Mouse (Mus musculus) ES-E14 (cell line): ENCODE measurements around the gene Proser3. TPM values are rescaled to one million over a fixed set of nuclear protein-coding genes. Genes with fewer than 3 reads are reported as not detected.

ENCODE experiments used
- DNase-seq: peaks from one replicate; pipeline ENCODE4 v3.0.0-alpha.2; 2013; ENCODE audit warnings: low read depth, low spot score
- H3K27ac ChIP-seq: 2 replicates; pipeline ENCODE4 v1.5.1; 2012; ENCODE audit warnings: low read depth, mild to moderate bottlenecking, low read length, moderate library complexity, mixed read lengths; ENCODE audit not compliant: poor library complexity, insufficient read depth, severe bottlenecking
- H3K36me3 ChIP-seq: 2 replicates; pipeline ENCODE4 v1.6.1; 2012; ENCODE audit warnings: mild to moderate bottlenecking, low read length, moderate library complexity, mixed read lengths; ENCODE audit not compliant: control insufficient read depth, poor library complexity, insufficient read depth, severe bottlenecking
- H3K4me1 ChIP-seq, 2 experiments: fragments of 150-350 bp in 1 of 2; sonication (generic) in 1 of 2; 2 replicates each; pipeline ENCODE4 v1.6.1; 2012; ENCODE audit warnings: low read length in 2 of 2, mild to moderate bottlenecking in 1 of 2, mixed read lengths in 1 of 2; ENCODE audit not compliant: control insufficient read depth in 2 of 2, insufficient read depth in 2 of 2, poor library complexity in 1 of 2
- H3K4me3 ChIP-seq, 2 experiments: fragments of 150-350 bp in 1 of 2; sonication (generic) in 1 of 2; 2 replicates each; pipeline ENCODE4 v1.5.1; 2012; ENCODE audit warnings: low read length in 2 of 2, low read depth in 1 of 2, mild to moderate bottlenecking in 1 of 2, mixed read lengths in 1 of 2; ENCODE audit not compliant: insufficient read depth in 1 of 2, poor library complexity in 1 of 2, severe bottlenecking in 1 of 2
- H3K9ac ChIP-seq: 2 replicates; pipeline ENCODE4 v1.6.1; 2012; ENCODE audit warnings: low read depth, mild to moderate bottlenecking, low read length, mixed read lengths; ENCODE audit not compliant: poor library complexity, insufficient read depth, severe bottlenecking
- H3K9me3 ChIP-seq: fragments of 150-350 bp; sonication (generic); 2 replicates; pipeline ENCODE4 v1.6.1; 2012; ENCODE audit warnings: low read depth, mild to moderate bottlenecking, low read length; ENCODE audit not compliant: control insufficient read depth, insufficient read depth
- CHD2 ChIP-seq: IDR thresholded peaks from 2 replicates; pipeline ENCODE4 v1.6.1; 2014; ENCODE audit warnings: mild to moderate bottlenecking, low read depth, low read length, inconsistent platforms
- HCFC1 ChIP-seq: IDR thresholded peaks from 2 replicates; pipeline ENCODE4 v1.6.1; 2012; ENCODE audit warnings: low read length, inconsistent platforms, borderline replicate concordance; ENCODE audit not compliant: insufficient read depth
- MAFK ChIP-seq: IDR thresholded peaks from 2 replicates; pipeline ENCODE4 v1.6.1; 2014; ENCODE audit warnings: mild to moderate bottlenecking, low read depth, low read length, inconsistent platforms; ENCODE audit not compliant: insufficient read depth
- ZC3H11A ChIP-seq: IDR thresholded peaks from 2 replicates; pipeline ENCODE4 v1.6.1; 2012; ENCODE audit warnings: low read depth, mild to moderate bottlenecking, inconsistent platforms, low read length, borderline replicate concordance
- ZNF384 ChIP-seq: IDR thresholded peaks from 2 replicates; pipeline ENCODE4 v1.6.1; 2012; ENCODE audit warnings: low read depth, low read length, inconsistent platforms
- in situ Hi-C, 2 experiments: fragments of 600-800 bp; cut with MboI; formaldehyde crosslinking; loops; one replicate each; pipeline ENCODE4 v1.15.1; 2025; ENCODE audit warnings: low sequenced_read_pairs in 2 of 2, inconsistent platforms in 1 of 2; ENCODE audit not compliant: unreplicated experiment in 2 of 2
- total RNA-seq: library from RNA; depleted of rRNA; stranded (reverse); fragments of 300-350 nt; gene quantifications from 2 replicates; pipeline ENCODE4 v1.2.3, GENCODE M21; 2012

Gene Proser3
- total RNA-seq, 1 experiment, result 6.8 TPM

DNA sequence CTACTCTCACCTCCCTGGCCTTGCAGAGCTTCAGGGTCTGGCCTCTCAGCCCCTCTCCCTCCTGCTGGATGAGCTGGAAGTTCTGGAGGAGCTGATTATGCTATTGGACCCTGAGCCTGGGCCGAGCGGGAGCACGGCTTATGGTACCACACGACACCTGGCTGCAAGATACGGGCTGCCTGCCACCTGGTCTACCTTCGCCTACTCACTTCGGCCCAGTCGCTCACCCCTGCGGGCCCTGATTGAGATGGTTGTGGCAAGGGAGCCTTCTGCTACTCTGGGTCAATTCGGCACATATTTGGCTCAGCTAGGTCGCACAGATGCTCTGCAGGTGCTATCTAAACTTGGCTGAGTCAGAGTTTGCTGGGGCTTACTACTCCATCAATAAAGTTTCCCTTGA, 15.5 kb upstream of the Proser3 start:
- Histone ChIP-seq H3K4me1 (peaks cover 0 to 16% of the 10 kb centered on the region in 2 experiments; a peak in 1 of 4 replicates), H3K9ac (no peak overlapping the region), H3K9me3 (no peaks in the 10 kb centered on the region), H3K4me3 (no peak overlapping the region), H3K27ac (no peak overlapping the region), H3K36me3 (peaks cover 40% of the 10 kb centered on the region)
- TF ChIP-seq MAFK (no peak), CHD2 (no peak), ZC3H11A (no peak), ZNF384 (no peak), HCFC1 (no peak)
- no peak for DNase-seq
- in situ Hi-C loops, result no loop called here

DNA sequence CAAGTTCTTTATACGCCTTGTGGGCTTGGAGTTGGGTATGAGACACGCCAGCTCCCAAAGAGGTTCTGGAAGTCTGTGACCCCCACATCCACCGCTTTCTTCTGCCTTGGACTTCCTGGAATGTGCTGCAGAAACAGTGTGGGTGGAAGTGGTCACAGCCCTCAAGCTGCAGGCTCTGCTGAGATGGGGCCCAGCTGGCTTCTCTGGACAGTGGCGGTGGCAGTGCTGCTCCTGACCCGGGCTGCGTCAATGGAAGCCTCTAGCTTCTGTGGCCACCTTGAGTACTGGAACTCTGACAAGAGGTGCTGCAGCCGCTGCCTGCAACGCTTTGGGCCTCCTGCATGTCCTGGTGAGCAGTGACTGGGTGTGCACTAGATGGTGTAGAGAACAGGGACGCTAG, 13.9 kb upstream of the Proser3 start:
- H3K9me3 ChIP-seq, result no peaks in the 10 kb centered on the region
- TF ChIP-seq CHD2 (no peak), ZNF384 (no peak), HCFC1 (no peak), ZC3H11A (no peak), MAFK (no peak)
- peaks cover 30% of the 10 kb centered on the region for H3K36me3 ChIP-seq
- in situ Hi-C loops, result no loop called here
- no peak overlapping the region for H3K9ac ChIP-seq
- H3K4me1 ChIP-seq, result peaks cover 0 to 16% of the 10 kb centered on the region in 2 experiments; a peak in 1 of 4 replicates
- H3K4me3 ChIP-seq, result no peak overlapping the region
- no peak for DNase-seq
- no peak overlapping the region for H3K27ac ChIP-seq

- Histone ChIP-seq H3K9ac (peak within 1 kb of the TSS; percentile 20; the same call in 1 of the 2 replicates), H3K9me3 (no peaks in the 10 kb centered on the region), H3K4me3 (no peak within 1 kb of the TSS), H3K36me3 (peaks cover 22% of the 10 kb centered on the region), H3K4me1 (peaks cover 1 to 19% of the 10 kb centered on the region in 2 experiments; a peak in 2 of 4 replicates), H3K27ac (no peak within 1 kb of the TSS)
- TF ChIP-seq MAFK (no peak), HCFC1 (no peak), ZNF384 (no peak), CHD2 (no peak), ZC3H11A (no peak)
- DNase-seq, result no peak
- in situ Hi-C loops, result no loop called here
These were observed 13.0 kb upstream of the Proser3 start, which contains the start of gene Igflr1 for GRCm38 (mm10) chr7:30564970-30565571. Gene Igflr1, plus strand, starts transcription at chr7:30565427.

DNA sequence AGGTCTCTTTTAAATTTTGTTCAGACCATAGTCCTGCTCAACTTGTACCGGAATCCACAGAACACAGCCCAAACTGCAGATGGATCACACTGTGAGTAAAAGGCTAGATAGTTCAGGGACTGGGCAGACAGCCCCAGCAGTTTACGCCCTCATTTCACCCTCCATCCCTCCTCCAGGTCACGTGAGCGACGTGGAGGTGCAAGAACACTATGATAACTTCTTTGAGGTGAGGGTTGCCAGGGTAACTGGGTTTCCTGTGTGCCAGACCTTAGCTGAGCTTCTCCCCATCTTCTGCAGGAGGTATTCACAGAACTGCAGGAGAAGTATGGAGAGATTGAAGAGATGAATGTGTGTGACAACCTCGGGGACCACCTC, 11.8 kb upstream of the Proser3 start:
- peaks cover 10% of the 10 kb centered on the region for H3K36me3 ChIP-seq
- in situ Hi-C loops, result no loop called here
- peak overlapping the region; percentile 97 to 99 for H3K4me3 ChIP-seq
- no peak for DNase-seq
- peaks cover 4 to 19% of the 10 kb centered on the region in 2 experiments; a peak in 2 of 4 replicates for H3K4me1 ChIP-seq
- H3K27ac ChIP-seq, result no peak overlapping the region
- H3K9ac ChIP-seq, result peak overlapping the region; percentile 20; the same call in 1 of the 2 replicates
- no peaks in the 10 kb centered on the region for H3K9me3 ChIP-seq
- no peak for TF ChIP-seq CHD2
- no peak for TF ChIP-seq MAFK
- no peak for TF ChIP-seq HCFC1
- no peak for TF ChIP-seq ZNF384
- no peak for TF ChIP-seq ZC3H11A
